ENCODE assay signal across 10 mouse cellular contexts in the genomic region with DNA sequence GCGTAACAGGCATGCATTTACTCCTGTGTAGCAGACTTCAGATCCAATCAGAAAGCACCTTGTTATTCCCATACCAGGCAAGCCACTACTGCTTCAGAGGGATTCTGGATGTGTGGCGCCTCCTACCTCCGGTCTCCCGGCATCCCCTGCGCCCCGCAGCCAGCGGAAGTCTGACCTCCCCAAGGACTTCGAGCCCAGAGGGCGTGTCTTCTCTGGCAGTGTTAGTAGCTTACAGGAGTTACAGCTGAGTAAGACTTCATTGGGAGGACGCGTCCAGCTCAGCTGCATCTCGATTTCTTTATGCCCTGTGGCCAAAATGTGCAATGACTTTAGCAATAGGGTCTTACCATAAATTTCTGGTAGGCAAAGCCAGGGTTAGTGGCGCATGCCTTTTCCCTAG. TPM values are rescaled to one million over a fixed set of nuclear protein-coding genes. Genes with fewer than 3 reads are reported as not detected.
DNase-seq lines count a peak whose midpoint lies in the region; ATAC-seq and TF ChIP-seq lines count a peak whose summit lies in the region.
"Had no signal": no experiment of that assay in that cellular context is flagged by ENCODE, and none has a peak within 500 bp of the region (broad histone marks: within the 10 kb centered on the region; RNA-seq: fewer than 3 reads in every experiment).

No protein-coding gene starts in this region.

- H3K4me3 ChIP-seq in lung, embryonic 14.5 days (ENCODE audit: low read depth, low read length): no peak overlapping the region
- H3K4me3 ChIP-seq in forebrain, embryonic 10.5 days: no peak overlapping the region

- no peaks in the 10 kb centered on the region for H3K9me3 ChIP-seq in lung, embryonic 14.5 days (ENCODE audit: low read depth, low read length)
- no peaks in the 10 kb centered on the region for H3K9me3 ChIP-seq in forebrain, embryonic 10.5 days

- WGBS in lung, embryonic 14.5 days: 62% methylated on average over 13 of the region's 13 CpGs
- WGBS in large intestine, adult 2 months: 36% methylated on average over 13 of the region's 13 CpGs
- WGBS in forebrain, embryonic 10.5 days: 68% methylated on average over 13 of the region's 13 CpGs

- no peak overlapping the region for H3K27ac ChIP-seq in lung, embryonic 14.5 days (ENCODE audit: low read depth)
- H3K27ac ChIP-seq in forebrain, embryonic 10.5 days: no peak overlapping the region
- H3K27ac ChIP-seq: liver, embryonic 14.5 days had no signal

- ATAC-seq in lung, embryonic 14.5 days (ENCODE audit: insufficient read depth): peak; percentile 58

- no peaks in the 10 kb centered on the region for H3K4me1 ChIP-seq in lung, embryonic 14.5 days (ENCODE audit: insufficient read depth)
- no peaks in the 10 kb centered on the region; the same call in 1 of the 2 replicates for H3K4me1 ChIP-seq in forebrain, embryonic 10.5 days

- no peak overlapping the region for H3K4me2 ChIP-seq in lung, embryonic 14.5 days

- no peak overlapping the region for H3K9ac ChIP-seq in lung, embryonic 14.5 days
- H3K9ac ChIP-seq: liver, embryonic 14.5 days had no signal

- H3K27me3 ChIP-seq in lung, embryonic 14.5 days (ENCODE audit: insufficient read depth, low read length): no peaks in the 10 kb centered on the region
- H3K27me3 ChIP-seq in forebrain, embryonic 10.5 days (ENCODE audit: poor library complexity, severe bottlenecking): no peaks in the 10 kb centered on the region

- H3K36me3 ChIP-seq in lung, embryonic 14.5 days (ENCODE audit: insufficient read depth): no peaks in the 10 kb centered on the region
- no peaks in the 10 kb centered on the region for H3K36me3 ChIP-seq in forebrain, embryonic 10.5 days (replicated peaks)

- DNase-seq in adrenal gland, adult (ENCODE audit: inconsistent age in 2 of 2, low spot score in 1 of 2): peak; percentile 34 to 57
- no peak for DNase-seq in adrenal gland, postnatal 4 days (ENCODE audit: low spot score in 2 of 2)
- DNase-seq in lung, embryonic 14.5 days: peak; percentile 27
- no peak for DNase-seq in lung, postnatal 25 days (ENCODE audit: low spot score)
- DNase-seq in large intestine, adult 2 months (ENCODE audit: low read depth, low spot score): peak; percentile 70
- peak; percentile 35 for DNase-seq in testis, postnatal 14 days (ENCODE audit: low spot score)
- no peak for DNase-seq in cerebellum, postnatal 36 days
- no peak for DNase-seq in forebrain, embryonic 10.5 days (ENCODE audit: extremely low spot score, low spot score)
- DNase-seq: right cerebral cortex, adult 18-20 months had no signal

- TF ChIP-seq CTCF in lung, embryonic 14.5 days (IDR thresholded peaks at IDR 0.05; ENCODE audit: low read depth): no peak

RNA-seq across cellular contexts. Expression of a gene that starts 50.3 kb away (rescaled TPM):
- total RNA-seq in adrenal gland, postnatal 4 days (2021): 10 to 100 TPM; 53.0 to 53.4 TPM
- 17.6 and 18.5 TPM in 2 replicates for polyA plus RNA-seq in lung, embryonic 14.5 days (2014; fragmentation: Nextera tagmentation; extraction: Ambion mirVana)
- polyA plus RNA-seq in large intestine, adult 2 months (2012; rRNA removed): 3.6 and 3.7 TPM in 2 replicates
- polyA plus RNA-seq in forebrain, embryonic 10.5 days (2016; fragmentation: Nextera tagmentation; extraction: Ambion mirVana): 6.4 and 7.4 TPM in 2 replicates

Comparison
In these comparisons a context has a peak if more than half of its experiments do, and no peak if none do; other contexts are left out.
1. DNase-seq: peak in adrenal gland, adult (2 of 2), lung, embryonic 14.5 days (single experiment), large intestine, adult 2 months (single experiment) and testis, postnatal 14 days (single experiment); none in adrenal gland, postnatal 4 days (0 of 2), lung, postnatal 25 days (single experiment), cerebellum, postnatal 36 days (0 of 2) and forebrain, embryonic 10.5 days (single experiment).